Mouse (Mus musculus): ENCODE results near the gene Baiap2l1. TPM values are rescaled to one million over a fixed set of nuclear protein-coding genes. Genes with fewer than 3 reads are reported as not detected.

Baiap2l1 gene
- polyA plus RNA-seq, 1 experiment from 2014 or later = 2.3 TPM

GRCm38 (mm10) chr5:144303071-144303470, 54.8 kb downstream of the Baiap2l1 start:
- no peaks in the 10 kb centered on the region for H3K9me3 ChIP-seq
- WGBS = 91% methylated on average over 2 of the region's 2 CpGs
- no peak overlapping the region for H3K9ac ChIP-seq
- H3K27ac ChIP-seq (replicated peaks) = no peak overlapping the region
- H3K4me3 ChIP-seq = no peak overlapping the region
- ATAC-seq (ENCODE audit: low FRiP score, low read depth) = no peak
- no peaks in the 10 kb centered on the region for H3K4me1 ChIP-seq (replicated peaks)
- H3K36me3 ChIP-seq = no peaks in the 10 kb centered on the region
- H3K27me3 ChIP-seq = no peaks in the 10 kb centered on the region
- H3K4me2 ChIP-seq = no peak overlapping the region

DNA sequence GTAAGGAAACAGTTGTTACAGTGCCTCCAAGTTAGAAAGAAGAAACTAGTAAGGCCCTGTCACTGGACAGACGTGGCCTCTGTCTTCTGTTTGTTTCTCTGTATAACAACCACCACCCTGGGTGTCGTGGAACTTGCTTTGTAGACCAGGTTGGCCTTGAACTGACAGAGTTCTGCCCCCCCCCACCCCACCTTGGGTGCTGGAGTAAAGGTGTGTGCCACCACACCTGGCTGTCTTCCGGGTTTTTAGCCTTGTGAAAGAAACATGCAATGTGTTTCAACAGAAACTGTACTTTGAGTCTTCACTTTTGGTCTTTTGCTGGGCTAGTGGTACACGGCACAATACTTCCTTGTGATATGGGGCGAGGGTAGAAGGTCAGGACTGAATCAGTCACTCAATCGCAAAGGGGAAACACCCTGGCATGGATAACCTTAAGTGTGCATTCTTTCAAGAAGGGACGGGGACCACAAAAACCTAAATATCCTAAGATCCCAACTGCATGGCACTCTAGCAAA, 61.8 kb downstream of the Baiap2l1 start:
- no peaks in the 10 kb centered on the region for H3K36me3 ChIP-seq
- ATAC-seq (ENCODE audit: low FRiP score, low read depth) = no peak
- H3K27me3 ChIP-seq = no peaks in the 10 kb centered on the region
- WGBS = 84% methylated on average over 7 of the region's 7 CpGs
- H3K4me1 ChIP-seq (replicated peaks) = no peaks in the 10 kb centered on the region
- H3K27ac ChIP-seq (replicated peaks) = no peak overlapping the region
- no peak overlapping the region for H3K4me3 ChIP-seq
- no peaks in the 10 kb centered on the region for H3K9me3 ChIP-seq
- no peak overlapping the region for H3K9ac ChIP-seq
- no peak overlapping the region for H3K4me2 ChIP-seq

DNA sequence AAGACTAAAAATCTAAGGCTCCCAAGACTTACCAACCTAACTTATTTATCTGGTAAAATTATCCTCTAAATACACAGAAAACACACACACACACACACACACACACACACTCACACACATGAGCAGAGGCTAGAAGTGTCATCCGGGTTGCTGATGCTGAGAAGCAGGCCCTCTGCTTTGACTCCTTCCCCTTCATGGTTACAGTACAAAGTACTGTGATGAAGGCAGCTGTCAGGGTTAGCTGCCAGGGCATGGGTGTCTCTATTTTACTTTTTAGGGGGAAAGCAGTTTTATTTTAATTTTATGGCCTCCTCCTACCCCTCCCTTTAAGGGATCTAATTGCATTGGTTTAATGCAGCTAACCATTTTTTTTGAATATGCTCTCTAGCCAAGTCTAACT, 62.6 kb downstream of the Baiap2l1 start:
- Histone ChIP-seq H3K9ac (no peak overlapping the region), H3K9me3 (no peaks in the 10 kb centered on the region), H3K27ac (replicated peaks) (no peak overlapping the region), H3K27me3 (no peaks in the 10 kb centered on the region), H3K4me3 (no peak overlapping the region), H3K4me2 (no peak overlapping the region), H3K36me3 (no peaks in the 10 kb centered on the region), H3K4me1 (replicated peaks) (no peaks in the 10 kb centered on the region)
- 96% methylated on average over 1 of the region's 1 CpGs for WGBS
- ATAC-seq (ENCODE audit: low FRiP score, low read depth) = no peak

GRCm38 (mm10) chr5:144294908-144295307, 63.0 kb downstream of the Baiap2l1 start:
- Histone ChIP-seq H3K4me2 (no peak overlapping the region), H3K27ac (replicated peaks) (no peak overlapping the region), H3K27me3 (no peaks in the 10 kb centered on the region), H3K4me3 (no peak overlapping the region), H3K4me1 (replicated peaks) (no peaks in the 10 kb centered on the region), H3K9me3 (no peaks in the 10 kb centered on the region), H3K9ac (no peak overlapping the region), H3K36me3 (no peaks in the 10 kb centered on the region)
- 90% methylated on average over 7 of the region's 7 CpGs for WGBS
- ATAC-seq (ENCODE audit: low FRiP score, low read depth) = no peak

- WGBS = 94% methylated on average over 4 of the region's 4 CpGs
- Histone ChIP-seq H3K36me3 (no peaks in the 10 kb centered on the region), H3K4me1 (replicated peaks) (no peaks in the 10 kb centered on the region), H3K4me2 (no peak overlapping the region), H3K27ac (replicated peaks) (no peak overlapping the region), H3K9me3 (no peaks in the 10 kb centered on the region), H3K9ac (no peak overlapping the region), H3K27me3 (no peaks in the 10 kb centered on the region), H3K4me3 (no peak overlapping the region)
- no peak for ATAC-seq (ENCODE audit: low FRiP score, low read depth)
Observed at GRCm38 (mm10) chr5:144289769-144290440, 68.0 kb downstream of the Baiap2l1 start.

- Histone ChIP-seq H3K27me3 (no peaks in the 10 kb centered on the region), H3K4me3 (no peak overlapping the region), H3K9me3 (no peaks in the 10 kb centered on the region), H3K4me2 (no peak overlapping the region), H3K27ac (replicated peaks) (no peak overlapping the region), H3K36me3 (no peaks in the 10 kb centered on the region), H3K4me1 (replicated peaks) (no peaks in the 10 kb centered on the region), H3K9ac (no peak overlapping the region)
- WGBS = 90% methylated on average over 9 of the region's 9 CpGs
- ATAC-seq (ENCODE audit: low FRiP score, low read depth) = no peak
Observed at GRCm38 (mm10) chr5:144288391-144288790, 69.5 kb downstream of the Baiap2l1 start.

DNA sequence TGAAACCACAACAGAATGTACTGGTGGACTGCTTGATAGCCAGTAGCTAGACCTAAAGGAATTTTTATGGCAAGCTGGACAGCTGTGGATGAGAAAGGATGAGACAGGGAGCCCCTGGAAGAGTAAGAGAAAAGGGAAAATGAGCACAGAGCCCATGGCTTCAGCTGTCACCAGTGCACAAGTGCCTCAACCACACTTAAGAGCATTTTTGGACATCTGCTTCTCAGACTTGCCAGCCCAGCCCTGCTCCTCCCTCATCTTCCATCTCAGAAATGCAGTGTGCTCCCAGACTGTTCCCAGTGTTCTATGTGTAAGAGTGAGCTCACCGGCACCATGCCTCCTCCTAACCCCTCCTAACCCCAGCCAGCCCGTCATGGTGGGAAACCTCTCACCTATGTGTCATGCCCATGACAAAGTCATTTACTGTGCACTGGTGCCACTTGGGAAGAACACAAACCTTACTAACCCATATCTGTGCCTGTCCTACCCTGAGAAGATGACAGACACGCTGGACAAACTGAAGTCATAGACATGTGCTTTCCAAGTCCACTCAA, 70.6 kb downstream of the Baiap2l1 start:
- no peaks in the 10 kb centered on the region for H3K36me3 ChIP-seq
- no peak overlapping the region for H3K9ac ChIP-seq
- WGBS = 85% methylated on average over 3 of the region's 3 CpGs
- no peaks in the 10 kb centered on the region for H3K9me3 ChIP-seq
- H3K4me2 ChIP-seq = no peak overlapping the region
- no peak overlapping the region for H3K27ac ChIP-seq (replicated peaks)
- no peaks in the 10 kb centered on the region for H3K4me1 ChIP-seq (replicated peaks)
- H3K27me3 ChIP-seq = no peaks in the 10 kb centered on the region
- ATAC-seq (ENCODE audit: low FRiP score, low read depth) = no peak
- H3K4me3 ChIP-seq = no peak overlapping the region

DNA sequence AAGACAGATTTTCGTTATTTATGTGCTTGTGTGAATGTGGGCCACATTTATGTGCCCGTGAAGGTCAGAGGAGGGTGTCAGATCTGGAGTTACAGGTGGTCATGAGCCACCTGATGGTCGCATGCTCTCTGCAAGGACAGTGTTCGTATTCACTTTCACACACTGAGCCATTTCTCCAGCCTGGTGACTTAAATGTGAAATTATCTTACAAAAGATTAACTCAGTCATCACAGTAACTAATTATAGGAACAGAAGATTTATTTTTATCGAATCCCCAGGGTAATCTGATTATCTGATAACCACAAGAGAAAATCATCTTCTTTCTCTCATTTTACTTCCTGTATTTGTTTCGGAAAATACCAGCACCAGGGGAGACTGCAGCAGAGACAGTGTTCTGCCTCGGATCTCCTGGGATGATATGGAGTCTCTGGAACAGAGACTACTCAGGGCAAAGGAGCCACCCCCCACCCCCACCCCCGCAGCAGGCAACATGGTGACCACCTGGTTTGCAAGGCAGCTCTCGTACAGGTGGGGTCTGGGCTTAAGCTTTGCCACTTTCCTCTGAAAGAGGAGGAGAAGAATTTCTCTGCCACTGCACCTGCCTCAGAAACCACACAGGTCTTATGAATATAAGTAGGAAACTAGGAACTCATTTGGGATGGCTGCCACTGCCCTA, 71.2 kb downstream of the Baiap2l1 start:
- no peak overlapping the region for H3K9ac ChIP-seq
- no peak overlapping the region for H3K4me2 ChIP-seq
- H3K27me3 ChIP-seq = no peaks in the 10 kb centered on the region
- H3K4me1 ChIP-seq (replicated peaks) = no peaks in the 10 kb centered on the region
- no peak overlapping the region for H3K27ac ChIP-seq (replicated peaks)
- no peaks in the 10 kb centered on the region for H3K36me3 ChIP-seq
- no peak overlapping the region for H3K4me3 ChIP-seq
- no peak for ATAC-seq (ENCODE audit: low FRiP score, low read depth)
- 87% methylated on average over 9 of the region's 9 CpGs for WGBS
- no peaks in the 10 kb centered on the region for H3K9me3 ChIP-seq

- ATAC-seq (ENCODE audit: low FRiP score, low read depth) = no peak
- Histone ChIP-seq H3K4me3 (no peak overlapping the region), H3K36me3 (no peaks in the 10 kb centered on the region), H3K4me2 (no peak overlapping the region), H3K4me1 (replicated peaks) (no peaks in the 10 kb centered on the region), H3K27me3 (no peaks in the 10 kb centered on the region), H3K9me3 (no peaks in the 10 kb centered on the region), H3K9ac (no peak overlapping the region), H3K27ac (replicated peaks) (no peak overlapping the region)
- 84% methylated on average over 5 of the region's 5 CpGs for WGBS
Observed at GRCm38 (mm10) chr5:144284599-144284998, 73.3 kb downstream of the Baiap2l1 start.

DNA sequence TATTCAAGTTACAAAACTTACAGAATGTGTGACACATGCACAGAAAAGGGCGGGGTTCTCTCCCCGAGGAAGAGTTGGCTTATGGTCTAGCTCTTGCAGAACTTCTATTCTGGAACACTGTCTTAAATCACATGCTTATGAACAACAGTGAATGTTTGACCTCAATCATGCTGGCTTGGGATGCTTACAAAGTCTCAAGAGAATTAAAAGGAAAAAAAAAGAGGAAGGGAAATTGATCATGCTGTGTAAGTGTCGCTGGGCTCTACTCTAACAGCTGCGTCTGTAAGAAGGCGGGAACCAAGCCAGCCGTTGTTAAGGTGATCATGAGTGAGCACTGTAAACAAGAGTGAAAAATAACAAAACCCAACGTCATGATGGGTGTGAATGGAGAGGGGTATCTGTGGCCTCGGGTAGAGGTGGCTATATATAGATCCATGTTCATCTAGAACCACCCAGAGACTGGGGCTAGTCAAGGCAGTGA, 74.3 kb downstream of the Baiap2l1 start:
- no peaks in the 10 kb centered on the region for H3K27me3 ChIP-seq
- no peaks in the 10 kb centered on the region for H3K9me3 ChIP-seq
- H3K9ac ChIP-seq = no peak overlapping the region
- H3K36me3 ChIP-seq = no peaks in the 10 kb centered on the region
- no peak overlapping the region for H3K4me2 ChIP-seq
- no peaks in the 10 kb centered on the region for H3K4me1 ChIP-seq (replicated peaks)
- WGBS = 67% methylated on average over 8 of the region's 8 CpGs
- H3K4me3 ChIP-seq = no peak overlapping the region
- ATAC-seq (ENCODE audit: low FRiP score, low read depth) = no peak
- no peak overlapping the region for H3K27ac ChIP-seq (replicated peaks)

DNA sequence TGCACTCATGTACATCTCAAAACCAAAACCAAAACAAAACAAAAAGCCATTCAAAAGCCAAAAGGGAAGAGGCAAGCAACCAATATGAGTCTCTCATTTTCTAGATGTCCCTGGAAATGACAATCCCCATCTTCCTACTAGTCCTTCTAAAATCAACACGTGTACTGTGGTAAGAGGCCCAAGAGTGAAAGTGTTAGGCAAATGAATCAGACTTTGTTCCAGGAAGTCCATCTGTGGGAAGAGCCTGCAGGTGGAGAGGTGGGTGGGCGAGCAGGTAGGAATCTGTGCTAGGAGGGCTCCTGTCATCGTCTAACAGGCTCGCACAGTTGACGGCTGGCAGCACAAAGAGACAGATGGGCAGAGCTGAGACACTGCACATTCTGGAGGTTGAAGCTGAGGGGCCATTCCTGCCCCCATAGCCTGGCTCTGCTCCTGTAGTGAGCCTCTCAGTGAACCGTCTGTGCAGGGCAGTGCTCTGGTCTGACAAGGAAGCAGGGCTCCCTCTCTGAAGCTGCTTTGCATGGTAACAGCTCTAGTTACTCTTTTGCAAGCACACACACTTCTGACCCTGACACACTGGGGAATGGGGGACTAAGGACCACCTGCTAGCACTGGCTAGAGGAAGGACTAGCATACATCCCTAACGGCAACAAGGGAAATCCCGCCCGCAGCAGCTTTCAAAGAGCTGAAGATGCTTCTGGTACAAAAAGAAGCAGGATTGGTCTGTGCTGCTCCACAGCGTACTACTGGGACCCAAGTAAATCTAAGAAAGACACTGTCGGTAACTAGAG, 75.2 kb downstream of the Baiap2l1 start:
- no peak for ATAC-seq (ENCODE audit: low FRiP score, low read depth)
- Histone ChIP-seq H3K4me1 (replicated peaks) (no peaks in the 10 kb centered on the region), H3K27me3 (no peaks in the 10 kb centered on the region), H3K4me2 (no peak overlapping the region), H3K36me3 (no peaks in the 10 kb centered on the region), H3K9me3 (no peaks in the 10 kb centered on the region), H3K9ac (no peak overlapping the region), H3K27ac (replicated peaks) (no peak overlapping the region), H3K4me3 (no peak overlapping the region)
- WGBS = 73% methylated on average over 11 of the region's 11 CpGs

- H3K4me1 ChIP-seq (replicated peaks) = 0 out of 2 replicates have a peak, but pooled peaks cover under 1% of the 10 kb centered on the region
- H3K27ac ChIP-seq (replicated peaks) = no peak overlapping the region
- H3K9ac ChIP-seq = no peak overlapping the region
- no peak overlapping the region for H3K4me2 ChIP-seq
- no peak overlapping the region for H3K4me3 ChIP-seq
- H3K36me3 ChIP-seq = no peaks in the 10 kb centered on the region
- 93% methylated on average over 13 of the region's 13 CpGs for WGBS
- no peaks in the 10 kb centered on the region for H3K27me3 ChIP-seq
- no peaks in the 10 kb centered on the region for H3K9me3 ChIP-seq
- ATAC-seq (ENCODE audit: low FRiP score, low read depth) = no peak
Observed at GRCm38 (mm10) chr5:144279926-144280325, 78.0 kb downstream of the Baiap2l1 start.
